29 mouse cellular contexts compared by ENCODE assay signal in the genomic region with DNA sequence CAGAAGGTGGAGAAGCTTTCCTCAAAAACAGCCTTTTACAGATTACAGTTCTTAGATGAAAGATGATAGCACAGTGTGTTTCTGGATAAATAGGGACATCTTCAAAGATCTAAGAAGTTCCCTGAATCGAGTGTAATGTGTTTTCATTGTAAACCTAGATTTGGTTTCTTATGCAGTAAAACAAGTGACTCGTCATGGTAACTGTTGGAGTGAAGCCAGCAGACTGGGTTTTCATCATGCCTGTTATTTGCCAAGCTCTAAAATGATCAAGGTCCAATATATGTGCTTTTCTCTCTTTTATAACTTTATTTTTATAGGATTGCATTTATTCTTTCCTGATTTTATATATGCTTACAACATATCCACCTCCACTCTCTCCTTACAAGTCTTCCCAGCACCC.
DNase-seq lines count a peak whose midpoint lies in the region; ATAC-seq and TF ChIP-seq lines count a peak whose summit lies in the region.
"Had no signal": no experiment of that assay in that cellular context is flagged by ENCODE, and none has a peak within 500 bp of the region (broad histone marks: within the 10 kb centered on the region; RNA-seq: fewer than 3 reads in every experiment).

No protein-coding gene starts in this region.

- H3K36me3 ChIP-seq in forebrain, embryonic 14.5 days (ENCODE audit: control insufficient read depth, insufficient read depth, low read length), result no peaks in the 10 kb centered on the region
- H3K36me3 ChIP-seq in forebrain, embryonic 13.5 days (ENCODE audit: poor library complexity, severe bottlenecking), result no peaks in the 10 kb centered on the region
- H3K36me3 ChIP-seq in limb, embryonic 14.5 days (ENCODE audit: control insufficient read depth, insufficient read depth, low read length), result no peaks in the 10 kb centered on the region
- H3K36me3 ChIP-seq in limb, embryonic 10.5 days, result no peaks in the 10 kb centered on the region
- H3K36me3 ChIP-seq: heart, embryonic 10.5 days; heart, embryonic 15.5 days; limb, embryonic 12.5 days; liver, embryonic 12.5 days; midbrain, embryonic 10.5 days; neural tube, embryonic 12.5 days had no signal

- H3K4me1 ChIP-seq in forebrain, embryonic 14.5 days (ENCODE audit: control insufficient read depth, insufficient read depth, low read length), result no peaks in the 10 kb centered on the region
- H3K4me1 ChIP-seq in forebrain, embryonic 13.5 days, result no peaks in the 10 kb centered on the region
- no peaks in the 10 kb centered on the region for H3K4me1 ChIP-seq in limb, embryonic 14.5 days (ENCODE audit: control insufficient read depth, insufficient read depth, low read length)
- H3K4me1 ChIP-seq in limb, embryonic 10.5 days, result no peaks in the 10 kb centered on the region
- H3K4me1 ChIP-seq: heart, embryonic 10.5 days; heart, embryonic 15.5 days; limb, embryonic 12.5 days; liver, embryonic 12.5 days; midbrain, embryonic 10.5 days; neural tube, embryonic 12.5 days had no signal

- no peak overlapping the region for H3K27ac ChIP-seq in forebrain, embryonic 14.5 days (ENCODE audit: low read depth, low read length)
- H3K27ac ChIP-seq in forebrain, embryonic 13.5 days, result no peak overlapping the region
- H3K27ac ChIP-seq in limb, embryonic 14.5 days (replicated peaks; ENCODE audit: low read depth, low read length), result no peak overlapping the region
- no peak overlapping the region for H3K27ac ChIP-seq in limb, embryonic 10.5 days
- H3K27ac ChIP-seq: heart, embryonic 10.5 days; heart, embryonic 15.5 days; limb, embryonic 12.5 days; liver, embryonic 12.5 days; macrophage; midbrain, embryonic 10.5 days; neural tube, embryonic 12.5 days had no signal

- no peak overlapping the region for H3K9ac ChIP-seq in forebrain, embryonic 14.5 days (ENCODE audit: low read length)
- no peak overlapping the region for H3K9ac ChIP-seq in forebrain, embryonic 13.5 days
- no peak overlapping the region for H3K9ac ChIP-seq in limb, embryonic 14.5 days (ENCODE audit: low read depth, low read length, severe bottlenecking)
- H3K9ac ChIP-seq: heart, embryonic 15.5 days; limb, embryonic 12.5 days; liver, embryonic 12.5 days; liver, postnatal 0 days; neural tube, embryonic 12.5 days had no signal

- no peak overlapping the region for H3K4me3 ChIP-seq in forebrain, embryonic 14.5 days (ENCODE audit: low read depth, low read length)
- no peak overlapping the region for H3K4me3 ChIP-seq in forebrain, embryonic 13.5 days
- H3K4me3 ChIP-seq in limb, embryonic 14.5 days (replicated peaks; ENCODE audit: low read length), result no peak overlapping the region
- H3K4me3 ChIP-seq in limb, embryonic 10.5 days, result no peak overlapping the region
- H3K4me3 ChIP-seq: heart, embryonic 10.5 days; heart, embryonic 15.5 days; limb, embryonic 12.5 days; liver, embryonic 12.5 days; midbrain, embryonic 10.5 days; myocyte; neural tube, embryonic 12.5 days had no signal

- ATAC-seq in forebrain, embryonic 14.5 days, result no peak
- ATAC-seq in forebrain, embryonic 13.5 days, result no peak
- ATAC-seq in limb, embryonic 14.5 days (ENCODE audit: low FRiP score, low read depth), result no peak
- ATAC-seq: forebrain, embryonic 16.5 days; intestine, embryonic 16.5 days; liver, embryonic 12.5 days; liver, postnatal 0 days; lung, postnatal 0 days; Patski had no signal

- no peaks in the 10 kb centered on the region for H3K27me3 ChIP-seq in forebrain, embryonic 14.5 days (replicated peaks; ENCODE audit: control insufficient read depth, insufficient read depth, low read length)
- no peaks in the 10 kb centered on the region for H3K27me3 ChIP-seq in forebrain, embryonic 13.5 days
- no peaks in the 10 kb centered on the region for H3K27me3 ChIP-seq in limb, embryonic 14.5 days (ENCODE audit: control insufficient read depth, insufficient read depth, low read length)
- H3K27me3 ChIP-seq in limb, embryonic 10.5 days (ENCODE audit: low read depth, poor library complexity, severe bottlenecking), result no peaks in the 10 kb centered on the region
- H3K27me3 ChIP-seq: CH12.LX; heart, embryonic 15.5 days; limb, embryonic 12.5 days; liver, embryonic 12.5 days; neural tube, embryonic 12.5 days had no signal

- WGBS in forebrain, embryonic 14.5 days, result 39% methylated on average over 2 of the region's 2 CpGs
- WGBS in forebrain, embryonic 13.5 days, result 36% methylated on average over 2 of the region's 2 CpGs
- 30% methylated on average over 2 of the region's 2 CpGs for WGBS in limb, embryonic 14.5 days
- 79% methylated on average over 2 of the region's 2 CpGs for WGBS in limb, embryonic 10.5 days
- 14% methylated on average over 2 of the region's 2 CpGs for WGBS in large intestine, adult 2 months

- TF ChIP-seq POLR2A in limb, embryonic 14.5 days (IDR thresholded peaks at IDR 0.05; ENCODE audit: borderline replicate concordance, extremely low read depth, insufficient read depth, insufficient read length), result no peak

- peak; percentile 55 for DNase-seq in forebrain, embryonic 14.5 days (ENCODE audit: low spot score)
- peak; percentile 11 for DNase-seq in limb, embryonic 14.5 days (ENCODE audit: low spot score)
- DNase-seq in limb, embryonic 10.5 days (ENCODE audit: low spot score), result no peak
- DNase-seq in Muller cell, postnatal 12 days (ENCODE audit: inconsistent ontology term), result peak; percentile 0
- peak; percentile 24 for DNase-seq in large intestine, adult 2 months (ENCODE audit: low read depth, low spot score)
- DNase-seq in liver, result no peak
- DNase-seq: adrenal gland, postnatal 25 days; cerebellum, adult 8-10 months; gastrocnemius, postnatal 14 days; kidney, adult 9 months; kidney, postnatal 14 days; liver, postnatal 0 days; right cerebral cortex, adult 18-20 months; spleen, adult 18-20 months; thymus, postnatal 25 days had no signal

- no peak overlapping the region for H3K4me2 ChIP-seq in forebrain, embryonic 14.5 days (ENCODE audit: low read length)
- H3K4me2 ChIP-seq in forebrain, embryonic 13.5 days, result no peak overlapping the region
- H3K4me2 ChIP-seq in limb, embryonic 14.5 days (replicated peaks; ENCODE audit: low read depth, low read length, severe bottlenecking), result no peak overlapping the region
- H3K4me2 ChIP-seq: heart, embryonic 15.5 days; limb, embryonic 12.5 days; liver, embryonic 12.5 days; neural tube, embryonic 12.5 days had no signal

- H3K9me3 ChIP-seq in forebrain, embryonic 14.5 days (replicated peaks; ENCODE audit: control insufficient read depth, low read length), result no peaks in the 10 kb centered on the region
- no peaks in the 10 kb centered on the region for H3K9me3 ChIP-seq in forebrain, embryonic 13.5 days (replicated peaks)
- no peaks in the 10 kb centered on the region for H3K9me3 ChIP-seq in limb, embryonic 14.5 days (ENCODE audit: control insufficient read depth, low read length)
- H3K9me3 ChIP-seq in limb, embryonic 10.5 days (replicated peaks), result no peaks in the 10 kb centered on the region
- H3K9me3 ChIP-seq: heart, embryonic 10.5 days; heart, embryonic 15.5 days; limb, embryonic 12.5 days; liver, embryonic 12.5 days; midbrain, embryonic 10.5 days; neural tube, embryonic 12.5 days had no signal

Comparison
In these comparisons a context has a peak if more than half of its experiments do, and no peak if none do; other contexts are left out.
1. DNase-seq: peak in forebrain, embryonic 14.5 days (single experiment), limb, embryonic 14.5 days (single experiment), Muller cell, postnatal 12 days (single experiment) and large intestine, adult 2 months (single experiment); none in limb, embryonic 10.5 days (single experiment) and liver (single experiment).